Mouse (Mus musculus) cortical plate, adult 2 months (tissue): ENCODE measurements around the gene Hist1h2bh.
"Not testable (repeated sequence)": the region's sequence is repeated elsewhere in the genome, so short reads cannot be mapped to it uniquely, and the experiment has no call there.

Experiments
- CTCF ChIP-seq: fragments of 200-500 bp; IDR thresholded peaks from 2 replicates; pipeline ENCODE4 v1.5.1; 2011; ENCODE audit warnings: mild to moderate bottlenecking, control low read depth, low read length; ENCODE audit not compliant: insufficient read depth; ENCODE audit errors: extremely low read depth
- POLR2A ChIP-seq: fragments of 200-500 bp; IDR thresholded peaks from 2 replicates; pipeline ENCODE4 v1.6.1; 2011; ENCODE audit warnings: mild to moderate bottlenecking, low read length, control low read depth; ENCODE audit not compliant: insufficient read depth; ENCODE audit errors: extremely low read depth

DNA sequence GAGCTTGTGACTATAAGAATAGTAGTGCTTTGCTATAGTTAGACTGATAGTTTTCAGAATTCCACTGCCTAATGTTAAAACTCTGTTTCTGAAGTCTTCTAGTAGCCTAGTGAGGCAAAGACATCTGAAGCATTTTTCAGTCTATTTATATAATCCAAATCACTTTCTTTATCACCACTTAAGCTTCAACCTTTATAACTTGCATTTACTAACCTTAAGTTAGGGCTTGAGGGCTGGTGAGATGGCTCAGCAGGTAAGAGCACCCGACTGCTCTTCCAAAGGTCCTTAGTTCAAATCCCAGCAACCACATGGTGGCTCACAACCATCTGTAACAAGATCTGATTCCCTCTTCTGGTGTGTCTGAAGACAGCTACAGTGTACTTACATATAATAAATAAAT lies 3.4 kb downstream of the Hist1h2bh start:
- TF ChIP-seq CTCF, POLR2A: not testable (repeated sequence)
